Comparison of ENCODE assay signal across 9 mouse cellular contexts in the genomic region with DNA sequence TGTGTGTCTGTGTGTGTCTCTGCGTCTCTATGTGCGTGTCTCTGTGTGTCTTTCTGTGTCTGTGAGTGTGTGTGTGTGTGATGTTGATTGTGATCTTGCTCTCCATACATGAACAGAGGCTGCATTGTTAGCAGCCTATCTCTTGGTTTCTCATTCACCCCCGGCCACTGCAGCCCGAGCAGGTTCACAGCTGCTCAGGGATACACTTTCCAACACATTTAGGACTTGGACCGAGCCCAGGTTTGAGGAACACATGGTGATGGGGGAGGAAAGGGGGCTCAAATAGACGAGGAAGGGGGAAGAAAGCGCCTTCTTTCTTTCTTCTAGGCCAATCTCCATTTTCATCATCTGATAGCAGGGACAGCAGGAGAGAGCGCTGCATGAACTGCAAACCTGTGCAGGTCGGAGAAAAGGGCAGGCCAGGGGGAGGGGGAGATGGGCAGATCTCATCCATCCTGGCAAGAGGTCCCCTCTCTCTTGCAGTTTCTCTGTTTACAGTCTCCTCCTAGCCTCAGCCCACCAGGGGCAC.
DNase-seq lines count a peak whose midpoint lies in the region; ATAC-seq lines count a peak whose summit lies in the region.
"Had no signal": no experiment of that assay in that cellular context is flagged by ENCODE, and none has a peak within 500 bp of the region (broad histone marks: within the 10 kb centered on the region; RNA-seq: fewer than 3 reads in every experiment).

No protein-coding gene starts in this region.

- no peak for DNase-seq in heart, embryonic 10.5 days (ENCODE audit: low spot score)
- no peak for DNase-seq in heart, postnatal 25 days (ENCODE audit: low spot score)
- no peak for DNase-seq in midbrain, embryonic 10.5 days (ENCODE audit: low spot score)
- DNase-seq in midbrain, embryonic 11.5 days (ENCODE audit: low spot score, missing footprints), result no peak
- no peak for DNase-seq in left cerebral cortex, adult 18-20 months (ENCODE audit: low spot score in 2 of 2)

- no peak overlapping the region for H3K9ac ChIP-seq in midbrain, embryonic 11.5 days (ENCODE audit: low read length)
- H3K9ac ChIP-seq in intestine, embryonic 16.5 days (ENCODE audit: low read depth, low read length), result peak overlapping the region; percentile 31
- no peak overlapping the region for H3K9ac ChIP-seq in stomach, embryonic 14.5 days (replicated peaks; ENCODE audit: low read depth, low read length)

- peaks cover 76% of the 10 kb centered on the region for H3K4me1 ChIP-seq in heart, embryonic 10.5 days
- peaks cover 49% of the 10 kb centered on the region for H3K4me1 ChIP-seq in midbrain, embryonic 10.5 days
- peaks cover 10% of the 10 kb centered on the region; the same call in 1 of the 2 replicates for H3K4me1 ChIP-seq in midbrain, embryonic 11.5 days (ENCODE audit: control insufficient read depth, insufficient read depth, low read length)
- peaks cover 52% of the 10 kb centered on the region for H3K4me1 ChIP-seq in intestine, embryonic 16.5 days (ENCODE audit: control insufficient read depth, insufficient read depth, low read length)
- H3K4me1 ChIP-seq in stomach, embryonic 14.5 days (ENCODE audit: control insufficient read depth, insufficient read depth, low read length), result peaks cover 78% of the 10 kb centered on the region

- intact Hi-C loops in heart, postnatal 25 days (cut with DNase I), result no loop called here

- 68% methylated on average over 8 of the region's 9 CpGs for WGBS in heart, embryonic 10.5 days
- 76% methylated on average over 9 of the region's 9 CpGs for WGBS in midbrain, embryonic 10.5 days
- 82% methylated on average over 9 of the region's 9 CpGs for WGBS in midbrain, embryonic 11.5 days
- WGBS in intestine, embryonic 16.5 days, result 43% methylated on average over 9 of the region's 9 CpGs
- 30% methylated on average over 9 of the region's 9 CpGs for WGBS in stomach, embryonic 14.5 days

- no peaks in the 10 kb centered on the region for H3K9me3 ChIP-seq in heart, embryonic 10.5 days
- no peaks in the 10 kb centered on the region for H3K9me3 ChIP-seq in midbrain, embryonic 10.5 days (replicated peaks)
- no peaks in the 10 kb centered on the region for H3K9me3 ChIP-seq in midbrain, embryonic 11.5 days (ENCODE audit: control insufficient read depth, low read length)
- no peaks in the 10 kb centered on the region for H3K9me3 ChIP-seq in intestine, embryonic 16.5 days (ENCODE audit: control insufficient read depth, low read length)
- no peaks in the 10 kb centered on the region for H3K9me3 ChIP-seq in stomach, embryonic 14.5 days (ENCODE audit: control insufficient read depth, low read depth, low read length)

- no peaks in the 10 kb centered on the region for H3K36me3 ChIP-seq in heart, embryonic 10.5 days
- no peaks in the 10 kb centered on the region for H3K36me3 ChIP-seq in midbrain, embryonic 10.5 days
- H3K36me3 ChIP-seq in midbrain, embryonic 11.5 days (ENCODE audit: control insufficient read depth, insufficient read depth, low read length), result no peaks in the 10 kb centered on the region
- H3K36me3 ChIP-seq in intestine, embryonic 16.5 days (ENCODE audit: control insufficient read depth, insufficient read depth, low read length), result no peaks in the 10 kb centered on the region
- H3K36me3 ChIP-seq in stomach, embryonic 14.5 days (ENCODE audit: control insufficient read depth, insufficient read depth, low read length), result no peaks in the 10 kb centered on the region

- no peak overlapping the region for H3K4me3 ChIP-seq in heart, embryonic 10.5 days
- no peak overlapping the region for H3K4me3 ChIP-seq in midbrain, embryonic 10.5 days
- H3K4me3 ChIP-seq in midbrain, embryonic 11.5 days (ENCODE audit: low read depth, low read length), result no peak overlapping the region
- no peak overlapping the region for H3K4me3 ChIP-seq in intestine, embryonic 16.5 days (ENCODE audit: low read length)
- no peak overlapping the region for H3K4me3 ChIP-seq in stomach, embryonic 14.5 days (ENCODE audit: low read depth, low read length)

- ATAC-seq in midbrain, embryonic 11.5 days (ENCODE audit: low FRiP score), result no peak
- ATAC-seq in intestine, embryonic 16.5 days, result no peak
- no peak for ATAC-seq in stomach, embryonic 14.5 days (ENCODE audit: insufficient number of reproducible peaks, insufficient read depth, low FRiP score, low read depth)
- ATAC-seq in granulocyte monocyte progenitor cell, adult 5-6 weeks (replicated peaks; ENCODE audit: poor library complexity, severe bottlenecking), result no peak

- no peaks in the 10 kb centered on the region for H3K27me3 ChIP-seq in heart, embryonic 10.5 days (ENCODE audit: insufficient read depth, poor library complexity, severe bottlenecking)
- H3K27me3 ChIP-seq in midbrain, embryonic 10.5 days (ENCODE audit: low read depth, poor library complexity, severe bottlenecking), result 0 out of 2 replicates have a peak, but pooled peaks cover 4% of the 10 kb centered on the region
- H3K27me3 ChIP-seq in midbrain, embryonic 11.5 days (ENCODE audit: control insufficient read depth, insufficient read depth, low read length), result no peaks in the 10 kb centered on the region
- H3K27me3 ChIP-seq in intestine, embryonic 16.5 days (replicated peaks; ENCODE audit: control insufficient read depth, insufficient read depth, low read length), result no peaks in the 10 kb centered on the region
- H3K27me3 ChIP-seq in stomach, embryonic 14.5 days (ENCODE audit: control insufficient read depth, insufficient read depth, low read length), result no peaks in the 10 kb centered on the region

- peak overlapping the region; percentile 79 for H3K27ac ChIP-seq in heart, embryonic 10.5 days
- peak overlapping the region; percentile 58 for H3K27ac ChIP-seq in midbrain, embryonic 10.5 days (replicated peaks)
- H3K27ac ChIP-seq in midbrain, embryonic 11.5 days (ENCODE audit: low read depth, low read length), result no peak overlapping the region
- H3K27ac ChIP-seq in intestine, embryonic 16.5 days (ENCODE audit: low read length), result peak overlapping the region; percentile 81
- H3K27ac ChIP-seq in stomach, embryonic 14.5 days (ENCODE audit: low read length), result peak overlapping the region; percentile 92
- H3K27ac ChIP-seq: macrophage had no signal

- H3K4me2 ChIP-seq in midbrain, embryonic 11.5 days, result no peak overlapping the region
- H3K4me2 ChIP-seq in intestine, embryonic 16.5 days (ENCODE audit: low read depth, low read length), result no peak overlapping the region
- no peak overlapping the region for H3K4me2 ChIP-seq in stomach, embryonic 14.5 days (replicated peaks; ENCODE audit: low read depth, low read length)
